Mouse (Mus musculus) megakaryocyte, embryonic 14.5 days (primary cell): ENCODE measurements around the gene Nme2.

Experiments used
- FLI1 ChIP-seq: IDR thresholded peaks from 2 replicates; pipeline ENCODE4 v1.6.1; 2012; ENCODE audit warnings: low read length, inconsistent platforms, mixed read lengths
- GATA1 ChIP-seq: IDR thresholded peaks from 3 replicates; pipeline ENCODE4 v1.6.1; 2012; ENCODE audit warnings: mixed read lengths, low read length, inconsistent platforms, borderline replicate concordance

DNA sequence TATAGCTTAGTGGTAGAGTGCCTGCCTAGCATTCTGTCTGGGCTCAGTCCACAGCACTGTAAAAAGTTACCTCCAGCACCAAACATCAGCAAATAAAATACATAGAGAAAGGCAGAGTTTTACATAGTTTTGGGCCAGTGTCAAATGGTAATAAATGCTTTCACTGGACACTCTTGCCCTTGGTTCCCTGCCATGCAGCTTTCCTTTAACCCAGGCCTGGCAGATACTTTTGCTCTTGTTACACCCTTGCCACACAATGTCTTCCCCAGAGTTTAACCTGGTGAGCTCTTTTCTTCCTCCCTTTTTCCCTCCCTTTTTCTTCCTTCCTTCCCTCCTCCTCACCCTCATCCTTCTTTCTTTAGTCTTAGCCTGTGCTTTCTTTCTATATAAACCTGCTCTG, 43.2 kb upstream of the Nme2 start:
- TF ChIP-seq GATA1, result no peak
- no peak for TF ChIP-seq FLI1
